Mouse (Mus musculus) myocyte (in vitro differentiated cells): ENCODE results near the gene Olfr541.

Source experiments
- E2F4 ChIP-seq: IDR thresholded peaks from one replicate; pipeline ENCODE4 v1.6.1; 2011; ENCODE audit warnings: mild to moderate bottlenecking, control low read depth, moderate library complexity; ENCODE audit not compliant: insufficient read depth
- MAX ChIP-seq: IDR thresholded peaks from one replicate; pipeline ENCODE4 v1.6.1; 2011; ENCODE audit warnings: low read depth, mild to moderate bottlenecking, control low read depth
- MYOG ChIP-seq, 3 experiments: IDR thresholded peaks; one replicate each; pipeline ENCODE4 v1.6.1; 2011; ENCODE audit warnings: control low read depth in 2 of 3, low read depth in 2 of 3, mild to moderate bottlenecking in 2 of 3; ENCODE audit not compliant: insufficient read length in 2 of 3, control insufficient read depth in 1 of 3, insufficient read depth in 1 of 3
- POLR2A ChIP-seq: IDR thresholded peaks from one replicate; pipeline ENCODE4 v1.6.1; 2011; ENCODE audit warnings: low read depth, mild to moderate bottlenecking, control low read depth, moderate library complexity; ENCODE audit not compliant: insufficient read length
- POLR2AphosphoS2 ChIP-seq: IDR thresholded peaks from one replicate; pipeline ENCODE4 v1.6.1; 2011; ENCODE audit warnings: low read depth, control low read depth; ENCODE audit not compliant: insufficient read length
- REST ChIP-seq: IDR thresholded peaks from one replicate; pipeline ENCODE4 v1.6.1; 2011; ENCODE audit warnings: mild to moderate bottlenecking, control low read depth, moderate library complexity; ENCODE audit not compliant: insufficient read depth, insufficient read length
- TCF12 ChIP-seq: IDR thresholded peaks from one replicate; pipeline ENCODE4 v1.6.1; 2011; ENCODE audit warnings: mild to moderate bottlenecking, control low read depth; ENCODE audit not compliant: poor library complexity, insufficient read depth, severe bottlenecking
- USF1 ChIP-seq: IDR thresholded peaks from one replicate; pipeline ENCODE4 v1.6.1; 2011; ENCODE audit warnings: low read depth, mild to moderate bottlenecking, control low read depth, moderate library complexity

GRCm38 (mm10) chr7:140681651-140682050 lies 15.4 kb upstream of the Olfr541 start, which contains the start of gene Olfr45:
- TF ChIP-seq E2F4 = no peak
- TF ChIP-seq USF1 = no peak
- TF ChIP-seq POLR2A = no peak
- TF ChIP-seq TCF12 = no peak
- TF ChIP-seq MYOG (IDR thresholded peaks at IDR 0.05; ENCODE audit: control insufficient read depth in 1 of 3, insufficient read depth in 1 of 3, insufficient read length in 2 of 3, low read depth in 2 of 3) = no peak
- no peak for TF ChIP-seq POLR2AphosphoS2
- TF ChIP-seq REST = no peak
- no peak for TF ChIP-seq MAX
